Mouse (Mus musculus): Measurements from ENCODE around the gene Cgref1. TPM values are rescaled to one million over a fixed set of nuclear protein-coding genes. Genes with fewer than 3 reads are reported as not detected.

The Cgref1 gene
- polyA plus RNA-seq, 1 experiment from 2014 or later = 6.4 TPM

- WGBS = 87% methylated on average over 7 of the region's 7 CpGs
- peaks cover 2% of the 10 kb centered on the region; the same call in 1 of the 2 replicates for H3K36me3 ChIP-seq (ENCODE audit: control insufficient read depth, insufficient read depth, low read length)
- no peak for ATAC-seq (replicated peaks; ENCODE audit: low FRiP score)
- 0 out of 2 replicates have a peak, but pooled peaks cover 2% of the 10 kb centered on the region for H3K27me3 ChIP-seq (ENCODE audit: control insufficient read depth, insufficient read depth, low read length)
- H3K4me2 ChIP-seq (ENCODE audit: low read depth, low read length, severe bottlenecking) = no peak overlapping the region
- no peak for DNase-seq (ENCODE audit: low spot score)
- no peak overlapping the region for H3K4me3 ChIP-seq (ENCODE audit: low read depth, low read length)
- H3K4me1 ChIP-seq (replicated peaks; ENCODE audit: control insufficient read depth, insufficient read depth, low read length) = peaks cover 11% of the 10 kb centered on the region; the same call in 1 of the 2 replicates
- no peak overlapping the region for H3K27ac ChIP-seq (ENCODE audit: low read depth, low read length)
- no peak overlapping the region for H3K9ac ChIP-seq (ENCODE audit: low read length)
- no peaks in the 10 kb centered on the region for H3K9me3 ChIP-seq (ENCODE audit: control insufficient read depth, low read length)
These were observed 35.5 kb downstream of the Cgref1 start for GRCm38 (mm10) chr5:30909863-30910262.

GRCm38 (mm10) chr5:30909300-30909659, 36.1 kb downstream of the Cgref1 start:
- DNase-seq (ENCODE audit: low spot score) (no peak), ATAC-seq (replicated peaks; ENCODE audit: low FRiP score) (no peak)
- WGBS = 63% methylated on average over 7 of the region's 7 CpGs
- no peak overlapping the region for H3K4me3 ChIP-seq (ENCODE audit: low read depth, low read length)
- 0 out of 2 replicates have a peak, but pooled peaks cover 2% of the 10 kb centered on the region for H3K27me3 ChIP-seq (ENCODE audit: control insufficient read depth, insufficient read depth, low read length)
- no peak overlapping the region for H3K4me2 ChIP-seq (ENCODE audit: low read depth, low read length, severe bottlenecking)
- no peak overlapping the region for H3K27ac ChIP-seq (ENCODE audit: low read depth, low read length)
- peaks cover 11% of the 10 kb centered on the region; the same call in 1 of the 2 replicates for H3K4me1 ChIP-seq (replicated peaks; ENCODE audit: control insufficient read depth, insufficient read depth, low read length)
- no peak overlapping the region for H3K9ac ChIP-seq (ENCODE audit: low read length)
- no peaks in the 10 kb centered on the region for H3K9me3 ChIP-seq (ENCODE audit: control insufficient read depth, low read length)
- peaks cover 4% of the 10 kb centered on the region; the same call in 1 of the 2 replicates for H3K36me3 ChIP-seq (ENCODE audit: control insufficient read depth, insufficient read depth, low read length)

GRCm38 (mm10) chr5:30908426-30909299, 36.7 kb downstream of the Cgref1 start:
- DNase-seq (ENCODE audit: low spot score) (peak; percentile 56), ATAC-seq (replicated peaks; ENCODE audit: low FRiP score) (no peak)
- WGBS = 53% methylated on average over 13 of the region's 13 CpGs
- Histone ChIP-seq H3K9me3 (ENCODE audit: control insufficient read depth, low read length) (no peaks in the 10 kb centered on the region), H3K4me1 (replicated peaks; ENCODE audit: control insufficient read depth, insufficient read depth, low read length) (peaks cover 8% of the 10 kb centered on the region; the same call in 1 of the 2 replicates), H3K9ac (ENCODE audit: low read length) (peak overlapping the region; percentile 64), H3K4me2 (ENCODE audit: low read depth, low read length, severe bottlenecking) (peak overlapping the region; percentile 89), H3K27ac (ENCODE audit: low read depth, low read length) (no peak overlapping the region; the same call in 1 of the 2 replicates), H3K4me3 (ENCODE audit: low read depth, low read length) (peak overlapping the region; percentile 70; the same call in 1 of the 2 replicates), H3K27me3 (ENCODE audit: control insufficient read depth, insufficient read depth, low read length) (0 out of 2 replicates have a peak, but pooled peaks cover 2% of the 10 kb centered on the region), H3K36me3 (ENCODE audit: control insufficient read depth, insufficient read depth, low read length) (peaks cover 4% of the 10 kb centered on the region)

- Histone ChIP-seq H3K36me3 (ENCODE audit: control insufficient read depth, insufficient read depth, low read length) (peaks cover 4% of the 10 kb centered on the region), H3K9me3 (ENCODE audit: control insufficient read depth, low read length) (no peaks in the 10 kb centered on the region), H3K4me2 (ENCODE audit: low read depth, low read length, severe bottlenecking) (peak within 1 kb of the TSS; percentile 89), H3K4me3 (ENCODE audit: low read depth, low read length) (peak within 1 kb of the TSS; percentile 70), H3K4me1 (replicated peaks; ENCODE audit: control insufficient read depth, insufficient read depth, low read length) (peaks cover 5% of the 10 kb centered on the region; the same call in 1 of the 2 replicates), H3K27me3 (ENCODE audit: control insufficient read depth, insufficient read depth, low read length) (0 out of 2 replicates have a peak, but pooled peaks cover 2% of the 10 kb centered on the region), H3K27ac (ENCODE audit: low read depth, low read length) (peak within 1 kb of the TSS; percentile 55), H3K9ac (ENCODE audit: low read length) (peak within 1 kb of the TSS; percentile 64)
- DNase-seq (ENCODE audit: low spot score) (peak; percentile 96), ATAC-seq (replicated peaks; ENCODE audit: low FRiP score) (peak; percentile 97)
- under 1% methylated on average over 58 of the region's 58 CpGs for WGBS
These were observed 37.9 kb downstream of the Cgref1 start, which contains the start of gene Ost4 for GRCm38 (mm10) chr5:30907413-30908059. Ost4 (minus strand) TSS chr5:30907788.

- H3K9ac ChIP-seq (ENCODE audit: low read length) = no peak overlapping the region
- no peak overlapping the region for H3K4me3 ChIP-seq (ENCODE audit: low read depth, low read length)
- DNase-seq (ENCODE audit: low spot score) (no peak), ATAC-seq (replicated peaks; ENCODE audit: low FRiP score) (no peak)
- peaks cover 4% of the 10 kb centered on the region for H3K36me3 ChIP-seq (ENCODE audit: control insufficient read depth, insufficient read depth, low read length)
- no peaks in the 10 kb centered on the region for H3K27me3 ChIP-seq (ENCODE audit: control insufficient read depth, insufficient read depth, low read length)
- peaks cover 3% of the 10 kb centered on the region; the same call in 1 of the 2 replicates for H3K4me1 ChIP-seq (replicated peaks; ENCODE audit: control insufficient read depth, insufficient read depth, low read length)
- H3K9me3 ChIP-seq (ENCODE audit: control insufficient read depth, low read length) = no peaks in the 10 kb centered on the region
- H3K4me2 ChIP-seq (ENCODE audit: low read depth, low read length, severe bottlenecking) = no peak overlapping the region
- WGBS = 96% methylated on average over 5 of the region's 5 CpGs
- H3K27ac ChIP-seq (ENCODE audit: low read depth, low read length) = no peak overlapping the region
These were observed 43.5 kb downstream of the Cgref1 start for GRCm38 (mm10) chr5:30901860-30902259.

- peak overlapping the region; percentile 85; the same call in 1 of the 2 replicates for H3K4me2 ChIP-seq (ENCODE audit: low read depth, low read length, severe bottlenecking)
- peaks cover 15% of the 10 kb centered on the region; the same call in 1 of the 2 replicates for H3K36me3 ChIP-seq (ENCODE audit: control insufficient read depth, insufficient read depth, low read length)
- ATAC-seq (replicated peaks; ENCODE audit: low FRiP score) (no peak), DNase-seq (ENCODE audit: low spot score) (no peak)
- no peaks in the 10 kb centered on the region for H3K27me3 ChIP-seq (ENCODE audit: control insufficient read depth, insufficient read depth, low read length)
- 90% methylated on average over 7 of the region's 7 CpGs for WGBS
- no peaks in the 10 kb centered on the region for H3K9me3 ChIP-seq (ENCODE audit: control insufficient read depth, low read length)
- peaks cover 3% of the 10 kb centered on the region; the same call in 1 of the 2 replicates for H3K4me1 ChIP-seq (replicated peaks; ENCODE audit: control insufficient read depth, insufficient read depth, low read length)
- H3K9ac ChIP-seq (ENCODE audit: low read length) = peak overlapping the region; percentile 91
- H3K4me3 ChIP-seq (ENCODE audit: low read depth, low read length) = no peak overlapping the region
- no peak overlapping the region for H3K27ac ChIP-seq (ENCODE audit: low read depth, low read length)
These were observed 55.0 kb downstream of the Cgref1 start for GRCm38 (mm10) chr5:30890375-30890774.

GRCm38 (mm10) chr5:30889088-30889754, 56.2 kb downstream of the Cgref1 start:
- DNase-seq (ENCODE audit: low spot score) (peak; percentile 89), ATAC-seq (replicated peaks; ENCODE audit: low FRiP score) (peak; percentile 15; the same call in 1 of the 2 replicates)
- Histone ChIP-seq H3K27me3 (ENCODE audit: control insufficient read depth, insufficient read depth, low read length) (no peaks in the 10 kb centered on the region), H3K4me2 (ENCODE audit: low read depth, low read length, severe bottlenecking) (peak overlapping the region; percentile 85), H3K36me3 (ENCODE audit: control insufficient read depth, insufficient read depth, low read length) (peaks cover 12% of the 10 kb centered on the region; the same call in 1 of the 2 replicates), H3K9me3 (ENCODE audit: control insufficient read depth, low read length) (no peaks in the 10 kb centered on the region), H3K9ac (ENCODE audit: low read length) (peak overlapping the region; percentile 91), H3K4me3 (ENCODE audit: low read depth, low read length) (peak overlapping the region; percentile 82), H3K27ac (ENCODE audit: low read depth, low read length) (peak overlapping the region; percentile 93), H3K4me1 (replicated peaks; ENCODE audit: control insufficient read depth, insufficient read depth, low read length) (peaks cover 3% of the 10 kb centered on the region; the same call in 1 of the 2 replicates)
- WGBS = 1% methylated on average over 38 of the region's 42 CpGs
